Mouse (Mus musculus): ENCODE data around the gene Ttll10. TPM values are rescaled to one million over a fixed set of nuclear protein-coding genes. Genes with fewer than 3 reads are reported as not detected.

Ttll10 gene
- polyA plus RNA-seq (2012; rRNA removed), result 641 and 673 TPM in 2 replicates

GRCm38 (mm10) chr4:156059261-156059660 lies at the start of gene Ttll10:
Ttll10 (minus strand) TSS chr4:156059414.
- no peaks in the 10 kb centered on the region for H3K36me3 ChIP-seq (ENCODE audit: control insufficient read depth, insufficient read depth, low read length)
- H3K4me3 ChIP-seq (ENCODE audit: control insufficient read depth, low read depth, low read length), result no peak within 1 kb of the TSS
- no peak for TF ChIP-seq POLR2A (IDR thresholded peaks at IDR 0.05; ENCODE audit: control insufficient read depth, low read depth, low read length)
- no peak for TF ChIP-seq CTCF (IDR thresholded peaks at IDR 0.05; ENCODE audit: control insufficient read depth, insufficient read depth, insufficient replicate concordance, low read depth, low read length)
- H3K27me3 ChIP-seq (ENCODE audit: control insufficient read depth, insufficient read depth, low read length), result no peaks in the 10 kb centered on the region
- no peaks in the 10 kb centered on the region for H3K4me1 ChIP-seq (ENCODE audit: control insufficient read depth, insufficient read depth, low read length)
- H3K27ac ChIP-seq (ENCODE audit: control insufficient read depth, insufficient read depth, low read depth, low read length), result no peak within 1 kb of the TSS

- no peak overlapping the region for H3K27ac ChIP-seq (ENCODE audit: control insufficient read depth, insufficient read depth, low read depth, low read length)
- TF ChIP-seq CTCF (IDR thresholded peaks at IDR 0.05; ENCODE audit: control insufficient read depth, insufficient read depth, insufficient replicate concordance, low read depth, low read length) (no peak), POLR2A (IDR thresholded peaks at IDR 0.05; ENCODE audit: control insufficient read depth, low read depth, low read length) (no peak)
- no peaks in the 10 kb centered on the region for H3K27me3 ChIP-seq (ENCODE audit: control insufficient read depth, insufficient read depth, low read length)
- H3K4me1 ChIP-seq (ENCODE audit: control insufficient read depth, insufficient read depth, low read length), result no peaks in the 10 kb centered on the region
- no peak overlapping the region for H3K4me3 ChIP-seq (ENCODE audit: control insufficient read depth, low read depth, low read length)
- no peaks in the 10 kb centered on the region for H3K36me3 ChIP-seq (ENCODE audit: control insufficient read depth, insufficient read depth, low read length)
Observed at GRCm38 (mm10) chr4:156103342-156103741, 44.1 kb upstream of the Ttll10 start.

- H3K27ac ChIP-seq (ENCODE audit: control insufficient read depth, insufficient read depth, low read depth, low read length), result no peak overlapping the region
- no peak for TF ChIP-seq POLR2A (IDR thresholded peaks at IDR 0.05; ENCODE audit: control insufficient read depth, low read depth, low read length)
- TF ChIP-seq CTCF (IDR thresholded peaks at IDR 0.05; ENCODE audit: control insufficient read depth, insufficient read depth, insufficient replicate concordance, low read depth, low read length), result no peak
- H3K4me3 ChIP-seq (ENCODE audit: control insufficient read depth, low read depth, low read length), result no peak overlapping the region
- no peaks in the 10 kb centered on the region for H3K36me3 ChIP-seq (ENCODE audit: control insufficient read depth, insufficient read depth, low read length)
- H3K4me1 ChIP-seq (ENCODE audit: control insufficient read depth, insufficient read depth, low read length), result no peaks in the 10 kb centered on the region
- H3K27me3 ChIP-seq (ENCODE audit: control insufficient read depth, insufficient read depth, low read length), result no peaks in the 10 kb centered on the region
Observed at GRCm38 (mm10) chr4:156101481-156101903, 42.3 kb upstream of the Ttll10 start.

- Histone ChIP-seq H3K4me1 (ENCODE audit: control insufficient read depth, insufficient read depth, low read length) (no peaks in the 10 kb centered on the region), H3K27ac (ENCODE audit: control insufficient read depth, insufficient read depth, low read depth, low read length) (no peak overlapping the region), H3K27me3 (ENCODE audit: control insufficient read depth, insufficient read depth, low read length) (no peaks in the 10 kb centered on the region), H3K36me3 (ENCODE audit: control insufficient read depth, insufficient read depth, low read length) (no peaks in the 10 kb centered on the region), H3K4me3 (ENCODE audit: control insufficient read depth, low read depth, low read length) (no peak overlapping the region)
- TF ChIP-seq CTCF (IDR thresholded peaks at IDR 0.05; ENCODE audit: control insufficient read depth, insufficient read depth, insufficient replicate concordance, low read depth, low read length) (no peak), POLR2A (IDR thresholded peaks at IDR 0.05; ENCODE audit: control insufficient read depth, low read depth, low read length) (no peak)
Observed at GRCm38 (mm10) chr4:156100501-156100900, 41.3 kb upstream of the Ttll10 start.

GRCm38 (mm10) chr4:156099427-156099826 lies 40.2 kb upstream of the Ttll10 start:
- TF ChIP-seq CTCF (IDR thresholded peaks at IDR 0.05; ENCODE audit: control insufficient read depth, insufficient read depth, insufficient replicate concordance, low read depth, low read length), result no peak
- TF ChIP-seq POLR2A (IDR thresholded peaks at IDR 0.05; ENCODE audit: control insufficient read depth, low read depth, low read length), result no peak

GRCm38 (mm10) chr4:156097770-156098366 lies 38.7 kb upstream of the Ttll10 start:
- Histone ChIP-seq H3K4me1 (ENCODE audit: control insufficient read depth, insufficient read depth, low read length) (no peaks in the 10 kb centered on the region), H3K27ac (ENCODE audit: control insufficient read depth, insufficient read depth, low read depth, low read length) (no peak overlapping the region), H3K27me3 (ENCODE audit: control insufficient read depth, insufficient read depth, low read length) (no peaks in the 10 kb centered on the region), H3K36me3 (ENCODE audit: control insufficient read depth, insufficient read depth, low read length) (no peaks in the 10 kb centered on the region), H3K4me3 (ENCODE audit: control insufficient read depth, low read depth, low read length) (no peak overlapping the region)
- TF ChIP-seq POLR2A (IDR thresholded peaks at IDR 0.05; ENCODE audit: control insufficient read depth, low read depth, low read length) (no peak), CTCF (IDR thresholded peaks at IDR 0.05; ENCODE audit: control insufficient read depth, insufficient read depth, insufficient replicate concordance, low read depth, low read length) (no peak)

More at GRCm38 (mm10) chr4:156099427-156099826, 40.2 kb upstream of the Ttll10 start:
- H3K27me3 ChIP-seq (ENCODE audit: control insufficient read depth, insufficient read depth, low read length), result no peaks in the 10 kb centered on the region
- H3K4me1 ChIP-seq (ENCODE audit: control insufficient read depth, insufficient read depth, low read length), result no peaks in the 10 kb centered on the region
- no peak overlapping the region for H3K4me3 ChIP-seq (ENCODE audit: control insufficient read depth, low read depth, low read length)
- no peaks in the 10 kb centered on the region for H3K36me3 ChIP-seq (ENCODE audit: control insufficient read depth, insufficient read depth, low read length)
- no peak overlapping the region for H3K27ac ChIP-seq (ENCODE audit: control insufficient read depth, insufficient read depth, low read depth, low read length)

- Histone ChIP-seq H3K27me3 (ENCODE audit: control insufficient read depth, insufficient read depth, low read length) (no peaks in the 10 kb centered on the region), H3K4me3 (ENCODE audit: control insufficient read depth, low read depth, low read length) (no peak overlapping the region), H3K27ac (ENCODE audit: control insufficient read depth, insufficient read depth, low read depth, low read length) (no peak overlapping the region), H3K4me1 (ENCODE audit: control insufficient read depth, insufficient read depth, low read length) (no peaks in the 10 kb centered on the region), H3K36me3 (ENCODE audit: control insufficient read depth, insufficient read depth, low read length) (no peaks in the 10 kb centered on the region)
- TF ChIP-seq CTCF (IDR thresholded peaks at IDR 0.05; ENCODE audit: control insufficient read depth, insufficient read depth, insufficient replicate concordance, low read depth, low read length), result no peak
- TF ChIP-seq POLR2A (IDR thresholded peaks at IDR 0.05; ENCODE audit: control insufficient read depth, low read depth, low read length), result no peak
Observed at GRCm38 (mm10) chr4:156096191-156096590, 37.0 kb upstream of the Ttll10 start.

All from testis, adult 2 months (tissue).